Mouse (Mus musculus): ENCODE measurements around the gene Snrnp27. TPM values are rescaled to one million over a fixed set of nuclear protein-coding genes. Genes with fewer than 3 reads are reported as not detected.

Gene Snrnp27
- total RNA-seq, 2 experiments from 2014 or later: 56.2 to 56.8 TPM

Other genes with a start within 250 kb of the Snrnp27 start
- gene C87436, start 246.1 kb downstream of the Snrnp27 start, total RNA-seq (2021): 10 to 100 TPM; 16.8 to 17.1 TPM
- 100 to 1,000 TPM; 176 to 183 TPM for gene Pcbp1, start 158.2 kb downstream of the Snrnp27 start, total RNA-seq (2021)
- gene Asprv1, start 56.4 kb downstream of the Snrnp27 start, total RNA-seq (2021): 1 to 10 TPM; 1.2 to 2.1 TPM
- gene Mxd1, start 15.4 kb downstream of the Snrnp27 start, total RNA-seq (2021): 10 to 100 TPM; 16.9 to 17.7 TPM
- 10 to 100 TPM; 33.8 to 37.8 TPM for gene Gmcl1, start 48.9 kb upstream of the Snrnp27 start, total RNA-seq (2021)
- gene Anxa4, start 109.1 kb upstream of the Snrnp27 start, total RNA-seq (2021): 1 to 10 TPM; 2.8 to 5.8 TPM
- 100 to 1,000 TPM; 404 to 410 TPM for gene Aak1, start 165.0 kb upstream of the Snrnp27 start, total RNA-seq (2021)

All from layer of hippocampus, postnatal 14 days (tissue).